29 mouse cellular contexts compared by ENCODE assay signal in the genomic region with DNA sequence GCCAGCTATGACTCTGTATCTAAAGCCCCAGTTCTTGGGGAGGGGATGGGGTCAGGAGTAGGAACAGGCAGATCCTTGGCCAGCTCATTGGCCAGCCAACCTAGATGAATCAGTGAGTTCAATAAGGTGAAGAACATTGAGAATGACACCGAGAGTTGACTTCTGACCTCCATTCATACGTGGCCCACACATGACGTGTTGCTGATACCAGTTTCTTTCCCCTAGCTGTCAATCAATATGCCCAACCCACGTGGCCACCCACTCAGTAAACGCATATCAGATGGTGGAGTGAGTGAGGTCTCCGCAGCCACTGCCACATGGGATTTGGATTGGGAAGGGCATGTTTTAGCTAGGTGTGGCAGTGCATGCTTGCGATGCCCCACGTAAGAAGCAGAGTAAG. TPM values are rescaled to one million over a fixed set of nuclear protein-coding genes. Genes with fewer than 3 reads are reported as not detected.
A peak's percentile ranks its signal among the peaks of the same experiment; 100 is the strongest.
DNase-seq lines count a peak whose midpoint lies in the region; ATAC-seq and TF ChIP-seq lines count a peak whose summit lies in the region.
"Had no signal": no experiment of that assay in that cellular context is flagged by ENCODE, and none has a peak within 500 bp of the region (broad histone marks: within the 10 kb centered on the region; RNA-seq: fewer than 3 reads in every experiment).

No protein-coding gene starts in this region.

- H3K4me3 ChIP-seq in intestine, postnatal 0 days (ENCODE audit: low read depth, low read length) = no peak overlapping the region
- no peak overlapping the region for H3K4me3 ChIP-seq in intestine, embryonic 15.5 days (replicated peaks)
- H3K4me3 ChIP-seq in midbrain, embryonic 11.5 days (ENCODE audit: low read depth, low read length) = no peak overlapping the region
- H3K4me3 ChIP-seq in midbrain, embryonic 16.5 days (ENCODE audit: low read depth, low read length) = no peak overlapping the region
- H3K4me3 ChIP-seq: embryonic facial prominence, embryonic 12.5 days; embryonic facial prominence, embryonic 15.5 days; heart, embryonic 12.5 days; heart, embryonic 15.5 days; hindbrain, embryonic 10.5 days; hindbrain, embryonic 13.5 days had no signal

- peaks cover 43% of the 10 kb centered on the region; the same call in 1 of the 2 replicates for H3K36me3 ChIP-seq in intestine, postnatal 0 days (ENCODE audit: control insufficient read depth, insufficient read depth)
- H3K36me3 ChIP-seq in intestine, embryonic 15.5 days = no peaks in the 10 kb centered on the region
- H3K36me3 ChIP-seq in midbrain, embryonic 11.5 days (ENCODE audit: control insufficient read depth, insufficient read depth, low read length) = no peaks in the 10 kb centered on the region
- H3K36me3 ChIP-seq in midbrain, embryonic 16.5 days (ENCODE audit: control insufficient read depth, insufficient read depth, low read length) = no peaks in the 10 kb centered on the region
- H3K36me3 ChIP-seq: embryonic facial prominence, embryonic 12.5 days; embryonic facial prominence, embryonic 15.5 days; heart, embryonic 12.5 days; heart, embryonic 15.5 days had no signal

- no peak overlapping the region for H3K4me2 ChIP-seq in intestine, postnatal 0 days (replicated peaks; ENCODE audit: low read depth)
- H3K4me2 ChIP-seq in intestine, embryonic 15.5 days (replicated peaks) = no peak overlapping the region
- no peak overlapping the region for H3K4me2 ChIP-seq in midbrain, embryonic 11.5 days
- no peak overlapping the region for H3K4me2 ChIP-seq in midbrain, embryonic 16.5 days (ENCODE audit: low read length)
- H3K4me2 ChIP-seq: embryonic facial prominence, embryonic 12.5 days; embryonic facial prominence, embryonic 15.5 days; heart, embryonic 12.5 days; heart, embryonic 15.5 days; hindbrain, embryonic 13.5 days had no signal

- 83% methylated on average over 8 of the region's 8 CpGs for WGBS in intestine, postnatal 0 days
- 86% methylated on average over 8 of the region's 8 CpGs for WGBS in intestine, embryonic 15.5 days
- 93% methylated on average over 8 of the region's 8 CpGs for WGBS in midbrain, embryonic 11.5 days
- WGBS in midbrain, embryonic 16.5 days = 93% methylated on average over 8 of the region's 8 CpGs

- no peak overlapping the region for H3K9ac ChIP-seq in intestine, postnatal 0 days (ENCODE audit: low read depth, low read length)
- H3K9ac ChIP-seq in intestine, embryonic 15.5 days = no peak overlapping the region
- H3K9ac ChIP-seq in midbrain, embryonic 11.5 days (ENCODE audit: low read length) = no peak overlapping the region
- H3K9ac ChIP-seq in midbrain, embryonic 16.5 days (ENCODE audit: low read depth, low read length) = no peak overlapping the region
- H3K9ac ChIP-seq: embryonic facial prominence, embryonic 12.5 days; embryonic facial prominence, embryonic 15.5 days; forebrain, postnatal 0 days; heart, embryonic 12.5 days; heart, embryonic 15.5 days; hindbrain, embryonic 13.5 days had no signal

- H3K9me3 ChIP-seq in intestine, postnatal 0 days (ENCODE audit: control insufficient read depth) = no peaks in the 10 kb centered on the region
- H3K9me3 ChIP-seq in intestine, embryonic 15.5 days = no peaks in the 10 kb centered on the region
- no peaks in the 10 kb centered on the region for H3K9me3 ChIP-seq in midbrain, embryonic 11.5 days (ENCODE audit: control insufficient read depth, low read length)
- no peaks in the 10 kb centered on the region for H3K9me3 ChIP-seq in midbrain, embryonic 16.5 days (replicated peaks; ENCODE audit: control insufficient read depth, low read length, poor library complexity, severe bottlenecking)
- H3K9me3 ChIP-seq: embryonic facial prominence, embryonic 12.5 days; embryonic facial prominence, embryonic 15.5 days; heart, embryonic 12.5 days; heart, embryonic 15.5 days; hindbrain, embryonic 13.5 days had no signal

- 0 out of 2 replicates have a peak, but pooled peaks have one; percentile 29 for ATAC-seq in intestine, postnatal 0 days
- no peak for ATAC-seq in intestine, embryonic 15.5 days
- ATAC-seq in midbrain, embryonic 11.5 days (ENCODE audit: low FRiP score) = no peak
- ATAC-seq in midbrain, embryonic 16.5 days = no peak
- ATAC-seq in megakaryocyte-erythroid progenitor cell, adult 5-6 weeks (replicated peaks; ENCODE audit: low FRiP score, low TSS enrichment, poor library complexity, severe bottlenecking) = 0 out of 2 replicates have a peak, but pooled peaks have one; percentile 10
- ATAC-seq: activated CD4-positive, CD25-positive, alpha-beta regulatory T cell, adult 4 months; forebrain, embryonic 14.5 days; forebrain, postnatal 0 days; hindbrain, embryonic 16.5 days had no signal

- intact Hi-C loops in left cerebral cortex, postnatal 10 days (cut with DNase I) = no loop called here

- no peaks in the 10 kb centered on the region for H3K27me3 ChIP-seq in intestine, postnatal 0 days (replicated peaks; ENCODE audit: control insufficient read depth, insufficient read depth, low read length)
- H3K27me3 ChIP-seq in intestine, embryonic 15.5 days (replicated peaks) = no peaks in the 10 kb centered on the region
- no peaks in the 10 kb centered on the region for H3K27me3 ChIP-seq in midbrain, embryonic 11.5 days (ENCODE audit: control insufficient read depth, insufficient read depth, low read length)
- H3K27me3 ChIP-seq in midbrain, embryonic 16.5 days (ENCODE audit: control insufficient read depth, insufficient read depth, low read depth, low read length) = no peaks in the 10 kb centered on the region
- H3K27me3 ChIP-seq: CH12.LX; embryonic facial prominence, embryonic 15.5 days; heart, embryonic 12.5 days; heart, embryonic 15.5 days; hindbrain, embryonic 13.5 days had no signal

- peak; percentile 69 for DNase-seq in midbrain, embryonic 11.5 days (ENCODE audit: low spot score, missing footprints)
- no peak for DNase-seq in left cerebral cortex, adult 18-20 months (ENCODE audit: low spot score in 2 of 2)
- no peak for DNase-seq in left cerebral cortex, postnatal 10 days (ENCODE audit: extremely low spot score in 1 of 2, low spot score in 2 of 2)
- DNase-seq: adrenal gland, adult 8-10 months; adrenal gland, postnatal 25 days; cerebellum, adult 11-12 months; cerebellum, adult 8-10 months; cerebellum, postnatal 10 days; cerebellum, postnatal 36 days; embryo, embryonic 11 days; forebrain, postnatal 0 days; gastrocnemius, postnatal 25 days; heart, adult 18-20 months; heart, postnatal 10 days; heart, postnatal 36 days had no signal

- H3K27ac ChIP-seq in intestine, postnatal 0 days (ENCODE audit: low read depth, low read length) = no peak overlapping the region
- H3K27ac ChIP-seq in intestine, embryonic 15.5 days = no peak overlapping the region
- no peak overlapping the region for H3K27ac ChIP-seq in midbrain, embryonic 11.5 days (ENCODE audit: low read depth, low read length)
- no peak overlapping the region for H3K27ac ChIP-seq in midbrain, embryonic 16.5 days (ENCODE audit: low read length)
- H3K27ac ChIP-seq: embryonic facial prominence, embryonic 12.5 days; embryonic facial prominence, embryonic 15.5 days; heart, embryonic 15.5 days; hindbrain, embryonic 10.5 days; hindbrain, embryonic 13.5 days had no signal

- no peak for TF ChIP-seq CTCF in intestine, postnatal 0 days (IDR thresholded peaks at IDR 0.05; ENCODE audit: low read depth)

- no peaks in the 10 kb centered on the region for H3K4me1 ChIP-seq in intestine, postnatal 0 days (replicated peaks; ENCODE audit: control insufficient read depth, insufficient read depth, low read length)
- H3K4me1 ChIP-seq in intestine, embryonic 15.5 days (replicated peaks) = peaks cover 5% of the 10 kb centered on the region; the same call in 1 of the 2 replicates
- H3K4me1 ChIP-seq in midbrain, embryonic 11.5 days (ENCODE audit: control insufficient read depth, insufficient read depth, low read length) = peaks cover 6% of the 10 kb centered on the region; the same call in 1 of the 2 replicates
- peaks cover 14% of the 10 kb centered on the region for H3K4me1 ChIP-seq in midbrain, embryonic 16.5 days (ENCODE audit: control insufficient read depth, insufficient read depth, low read length)

RNA-seq across cellular contexts. Expression of a gene that starts 42.3 kb away (rescaled TPM):
- polyA plus RNA-seq in intestine, postnatal 0 days (2015; fragmentation: Nextera tagmentation; extraction: Ambion mirVana) = 258 and 267 TPM in 2 replicates
- polyA plus RNA-seq in intestine, embryonic 15.5 days (2015; fragmentation: Nextera tagmentation; extraction: Ambion mirVana) = 659 and 723 TPM in 2 replicates
- polyA plus RNA-seq in midbrain, embryonic 11.5 days (2014; fragmentation: Nextera tagmentation; extraction: Ambion mirVana) = 893 and 966 TPM in 2 replicates
- polyA plus RNA-seq in midbrain, embryonic 16.5 days (2015; fragmentation: Nextera tagmentation; extraction: Ambion mirVana) = 1,070 and 1,134 TPM in 2 replicates
- 394 and 495 TPM in 2 replicates for total RNA-seq in megakaryocyte-erythroid progenitor cell, adult 5-6 weeks (2014; fragmentation: Nextera tagmentation)
- 135 and 142 TPM in 2 replicates for total RNA-seq in megakaryocyte-erythroid progenitor cell, adult 5-6 weeks (2017)
- total RNA-seq in left cerebral cortex, adult 18-20 months (2021) = 100 to 1,000 TPM; 712 to 741 TPM
- total RNA-seq in left cerebral cortex, postnatal 10 days (2021) = 100 to 1,000 TPM; 838 to 843 TPM

Comparison
In these comparisons a context has a peak if more than half of its experiments do, and no peak if none do; other contexts are left out.
1. ATAC-seq: peak in intestine, postnatal 0 days (single experiment) and megakaryocyte-erythroid progenitor cell, adult 5-6 weeks (single experiment); none in intestine, embryonic 15.5 days (single experiment), midbrain, embryonic 11.5 days (single experiment) and midbrain, embryonic 16.5 days (single experiment).